Mouse (Mus musculus): ENCODE results near the gene Sirt3. TPM values are rescaled to one million over a fixed set of nuclear protein-coding genes. Genes with fewer than 3 reads are reported as not detected.

Gene Sirt3
- polyA plus RNA-seq, 1 experiment from 2014 or later, result 19.9 TPM

- Histone ChIP-seq H3K4me1 (replicated peaks; ENCODE audit: control insufficient read depth, insufficient read depth, low read length) (peaks cover 29% of the 10 kb centered on the region), H3K4me3 (ENCODE audit: low read depth, low read length) (peak overlapping the region; percentile 85), H3K36me3 (ENCODE audit: control insufficient read depth, insufficient read depth, low read length) (0 out of 2 replicates have a peak, but pooled peaks cover 4% of the 10 kb centered on the region), H3K27ac (ENCODE audit: low read depth, low read length) (peak overlapping the region; percentile 58), H3K27me3 (replicated peaks; ENCODE audit: control insufficient read depth, insufficient read depth, low read length) (no peaks in the 10 kb centered on the region), H3K4me2 (peak overlapping the region; percentile 95), H3K9ac (ENCODE audit: low read depth, low read length) (peak overlapping the region; percentile 72), H3K9me3 (ENCODE audit: control insufficient read depth, low read length) (no peaks in the 10 kb centered on the region)
- no peak for DNase-seq (ENCODE audit: low spot score)
- WGBS, result 70% methylated on average over 3 of the region's 3 CpGs
- ATAC-seq (replicated peaks; ENCODE audit: low FRiP score), result no peak
Measured at GRCm38 (mm10) chr7:140880419-140880818, 1.7 kb downstream of the Sirt3 start.

GRCm38 (mm10) chr7:140879355-140879754, 2.8 kb downstream of the Sirt3 start:
- H3K4me2 ChIP-seq, result peak overlapping the region; percentile 95
- no peaks in the 10 kb centered on the region for H3K27me3 ChIP-seq (replicated peaks; ENCODE audit: control insufficient read depth, insufficient read depth, low read length)
- 0 out of 2 replicates have a peak, but pooled peaks cover 4% of the 10 kb centered on the region for H3K36me3 ChIP-seq (ENCODE audit: control insufficient read depth, insufficient read depth, low read length)
- peaks cover 29% of the 10 kb centered on the region for H3K4me1 ChIP-seq (replicated peaks; ENCODE audit: control insufficient read depth, insufficient read depth, low read length)
- DNase-seq (ENCODE audit: low spot score) (no peak), ATAC-seq (replicated peaks; ENCODE audit: low FRiP score) (no peak)
- no peaks in the 10 kb centered on the region for H3K9me3 ChIP-seq (ENCODE audit: control insufficient read depth, low read length)
- H3K4me3 ChIP-seq (ENCODE audit: low read depth, low read length), result peak overlapping the region; percentile 12; the same call in 1 of the 2 replicates
- H3K27ac ChIP-seq (ENCODE audit: low read depth, low read length), result 0 out of 2 replicates have a peak overlapping the region, but pooled peaks have one; percentile 5
- peak overlapping the region; percentile 10; the same call in 1 of the 2 replicates for H3K9ac ChIP-seq (ENCODE audit: low read depth, low read length)
- WGBS, result 62% methylated on average over 7 of the region's 7 CpGs

- ATAC-seq (replicated peaks; ENCODE audit: low FRiP score) (no peak), DNase-seq (ENCODE audit: low spot score) (no peak)
- no peak overlapping the region for H3K4me3 ChIP-seq (ENCODE audit: low read depth, low read length)
- H3K4me1 ChIP-seq (replicated peaks; ENCODE audit: control insufficient read depth, insufficient read depth, low read length), result peaks cover 20% of the 10 kb centered on the region; the same call in 1 of the 2 replicates
- H3K9me3 ChIP-seq (ENCODE audit: control insufficient read depth, low read length), result no peaks in the 10 kb centered on the region
- no peaks in the 10 kb centered on the region for H3K27me3 ChIP-seq (replicated peaks; ENCODE audit: control insufficient read depth, insufficient read depth, low read length)
- WGBS, result 78% methylated on average over 6 of the region's 6 CpGs
- H3K36me3 ChIP-seq (ENCODE audit: control insufficient read depth, insufficient read depth, low read length), result 0 out of 2 replicates have a peak, but pooled peaks cover 8% of the 10 kb centered on the region
- no peak overlapping the region for H3K27ac ChIP-seq (ENCODE audit: low read depth, low read length)
- no peak overlapping the region for H3K9ac ChIP-seq (ENCODE audit: low read depth, low read length)
- H3K4me2 ChIP-seq, result no peak overlapping the region
Measured at GRCm38 (mm10) chr7:140877364-140877763, 4.7 kb downstream of the Sirt3 start.

- no peak overlapping the region for H3K4me2 ChIP-seq
- H3K27me3 ChIP-seq (replicated peaks; ENCODE audit: control insufficient read depth, insufficient read depth, low read length), result no peaks in the 10 kb centered on the region
- H3K36me3 ChIP-seq (ENCODE audit: control insufficient read depth, insufficient read depth, low read length), result peaks cover 10% of the 10 kb centered on the region; the same call in 1 of the 2 replicates
- H3K4me3 ChIP-seq (ENCODE audit: low read depth, low read length), result no peak overlapping the region
- H3K9ac ChIP-seq (ENCODE audit: low read depth, low read length), result no peak overlapping the region
- no peak for DNase-seq (ENCODE audit: low spot score)
- H3K9me3 ChIP-seq (ENCODE audit: control insufficient read depth, low read length), result no peaks in the 10 kb centered on the region
- no peak for ATAC-seq (replicated peaks; ENCODE audit: low FRiP score)
- peaks cover 7% of the 10 kb centered on the region; the same call in 1 of the 2 replicates for H3K4me1 ChIP-seq (replicated peaks; ENCODE audit: control insufficient read depth, insufficient read depth, low read length)
- 66% methylated on average over 4 of the region's 4 CpGs for WGBS
- H3K27ac ChIP-seq (ENCODE audit: low read depth, low read length), result 0 out of 2 replicates have a peak overlapping the region, but pooled peaks have one; percentile 19
Measured at GRCm38 (mm10) chr7:140874224-140874623, 7.9 kb downstream of the Sirt3 start.

GRCm38 (mm10) chr7:140864761-140865160, 17.3 kb downstream of the Sirt3 start:
- no peak overlapping the region for H3K4me3 ChIP-seq (ENCODE audit: low read depth, low read length)
- peaks cover 39% of the 10 kb centered on the region for H3K36me3 ChIP-seq (ENCODE audit: control insufficient read depth, insufficient read depth, low read length)
- no peaks in the 10 kb centered on the region for H3K4me1 ChIP-seq (replicated peaks; ENCODE audit: control insufficient read depth, insufficient read depth, low read length)
- DNase-seq (ENCODE audit: low spot score) (no peak), ATAC-seq (replicated peaks; ENCODE audit: low FRiP score) (no peak)
- H3K4me2 ChIP-seq, result no peak overlapping the region
- 89% methylated on average over 12 of the region's 12 CpGs for WGBS
- no peak overlapping the region for H3K9ac ChIP-seq (ENCODE audit: low read depth, low read length)
- no peaks in the 10 kb centered on the region for H3K27me3 ChIP-seq (replicated peaks; ENCODE audit: control insufficient read depth, insufficient read depth, low read length)
- no peaks in the 10 kb centered on the region for H3K9me3 ChIP-seq (ENCODE audit: control insufficient read depth, low read length)
- no peak overlapping the region for H3K27ac ChIP-seq (ENCODE audit: low read depth, low read length)

- 89% methylated on average over 5 of the region's 5 CpGs for WGBS
- ATAC-seq (replicated peaks; ENCODE audit: low FRiP score), result no peak
Measured at GRCm38 (mm10) chr7:140860728-140861127, 21.4 kb downstream of the Sirt3 start.

GRCm38 (mm10) chr7:140859997-140860396, 22.1 kb downstream of the Sirt3 start:
- Histone ChIP-seq H3K9me3 (ENCODE audit: control insufficient read depth, low read length) (no peaks in the 10 kb centered on the region), H3K27ac (ENCODE audit: low read depth, low read length) (no peak overlapping the region), H3K4me1 (replicated peaks; ENCODE audit: control insufficient read depth, insufficient read depth, low read length) (peaks cover 15% of the 10 kb centered on the region), H3K36me3 (ENCODE audit: control insufficient read depth, insufficient read depth, low read length) (peaks cover 40% of the 10 kb centered on the region), H3K9ac (ENCODE audit: low read depth, low read length) (no peak overlapping the region), H3K27me3 (replicated peaks; ENCODE audit: control insufficient read depth, insufficient read depth, low read length) (no peaks in the 10 kb centered on the region), H3K4me3 (ENCODE audit: low read depth, low read length) (no peak overlapping the region), H3K4me2 (no peak overlapping the region)
- no peak for DNase-seq (ENCODE audit: low spot score)
- WGBS, result 80% methylated on average over 6 of the region's 6 CpGs
- ATAC-seq (replicated peaks; ENCODE audit: low FRiP score), result no peak

More at GRCm38 (mm10) chr7:140860728-140861127, 21.4 kb downstream of the Sirt3 start:
- Histone ChIP-seq H3K9ac (ENCODE audit: low read depth, low read length) (no peak overlapping the region), H3K9me3 (ENCODE audit: control insufficient read depth, low read length) (no peaks in the 10 kb centered on the region), H3K4me2 (no peak overlapping the region), H3K27ac (ENCODE audit: low read depth, low read length) (no peak overlapping the region), H3K4me1 (replicated peaks; ENCODE audit: control insufficient read depth, insufficient read depth, low read length) (peaks cover 9% of the 10 kb centered on the region), H3K27me3 (replicated peaks; ENCODE audit: control insufficient read depth, insufficient read depth, low read length) (no peaks in the 10 kb centered on the region), H3K4me3 (ENCODE audit: low read depth, low read length) (no peak overlapping the region), H3K36me3 (ENCODE audit: control insufficient read depth, insufficient read depth, low read length) (peaks cover 40% of the 10 kb centered on the region)
- no peak for DNase-seq (ENCODE audit: low spot score)

- DNase-seq (ENCODE audit: low spot score) (no peak), ATAC-seq (replicated peaks; ENCODE audit: low FRiP score) (no peak)
- no peak overlapping the region for H3K27ac ChIP-seq (ENCODE audit: low read depth, low read length)
- H3K27me3 ChIP-seq (replicated peaks; ENCODE audit: control insufficient read depth, insufficient read depth, low read length), result no peaks in the 10 kb centered on the region
- H3K4me2 ChIP-seq, result peak overlapping the region; percentile 99
- H3K4me1 ChIP-seq (replicated peaks; ENCODE audit: control insufficient read depth, insufficient read depth, low read length), result peaks cover 17% of the 10 kb centered on the region
- no peak overlapping the region for H3K9ac ChIP-seq (ENCODE audit: low read depth, low read length)
- H3K9me3 ChIP-seq (ENCODE audit: control insufficient read depth, low read length), result no peaks in the 10 kb centered on the region
- peaks cover 40% of the 10 kb centered on the region for H3K36me3 ChIP-seq (ENCODE audit: control insufficient read depth, insufficient read depth, low read length)
- H3K4me3 ChIP-seq (ENCODE audit: low read depth, low read length), result peak overlapping the region; percentile 67; the same call in 1 of the 2 replicates
- WGBS, result 94% methylated on average over 8 of the region's 8 CpGs
Measured at GRCm38 (mm10) chr7:140858746-140859145, 23.4 kb downstream of the Sirt3 start.
